Mouse (Mus musculus): ENCODE data around the gene Pla2g10.

DNA sequence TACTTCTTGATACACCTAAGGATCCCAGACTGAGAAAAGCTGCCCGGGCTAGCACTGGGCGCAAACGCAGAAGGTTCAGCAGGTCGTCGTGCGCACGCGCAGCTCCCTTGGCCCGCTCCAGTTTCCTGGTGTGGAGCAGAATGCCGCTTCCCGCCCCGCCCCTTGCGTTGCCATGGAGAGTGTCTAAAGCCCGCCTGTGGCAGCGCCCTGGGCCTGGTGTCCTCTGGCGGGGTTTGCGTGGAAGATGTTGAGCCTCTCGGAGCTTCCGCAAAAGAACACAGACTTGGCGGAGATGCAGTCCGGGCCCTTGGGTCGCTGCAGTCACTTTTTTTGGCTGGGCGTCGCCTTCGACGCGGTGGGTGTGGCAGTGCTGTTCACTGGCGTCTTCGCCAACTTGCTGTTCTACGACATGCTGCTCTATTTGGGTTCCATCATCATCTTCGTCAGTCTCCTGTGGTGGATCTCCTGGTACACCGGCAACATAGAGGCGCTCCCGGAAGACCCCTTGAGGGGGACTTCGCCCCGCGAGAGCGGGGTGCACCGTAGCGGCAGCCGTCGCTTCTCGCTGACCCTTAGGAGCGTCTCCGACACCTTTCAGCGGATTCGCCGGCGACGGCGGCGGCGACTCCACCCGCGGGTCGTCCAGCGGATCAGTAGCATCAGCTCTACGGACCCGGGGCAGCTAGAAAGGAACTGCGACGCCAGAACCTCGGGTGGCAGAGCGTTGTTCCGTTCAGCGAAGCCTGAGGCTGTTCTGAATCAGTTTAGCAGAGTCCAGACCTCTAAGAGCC lies 23.8 kb upstream of the Pla2g10 start:
- TF ChIP-seq CTCF (IDR thresholded peaks at IDR 0.05; ENCODE audit: low read depth) (no peak), EP300 (optimal IDR thresholded peaks at IDR 0.05) (no peak)

All from stomach, postnatal 0 days (tissue).